Comparison of ENCODE assay signal across 16 mouse cellular contexts in the genomic region with DNA sequence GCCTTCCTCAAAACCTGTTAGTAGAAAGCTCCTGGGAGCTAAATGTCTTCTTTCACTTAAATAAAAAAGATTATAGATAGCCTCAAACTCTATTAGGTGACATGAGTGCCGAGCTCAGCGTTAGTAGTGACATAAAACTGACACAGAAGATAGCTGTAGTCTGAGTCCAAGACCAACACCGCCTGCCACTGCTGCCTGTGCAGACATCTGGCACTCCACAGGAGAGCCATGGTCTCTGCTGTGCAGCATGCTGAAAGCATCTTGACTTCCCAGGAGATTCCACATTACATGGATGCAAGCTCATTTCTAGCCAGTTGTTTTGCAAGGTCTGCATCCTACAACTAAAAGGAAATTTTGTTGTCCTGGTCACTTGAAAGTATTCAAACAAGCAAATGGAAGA.
"Had no signal": no experiment of that assay in that cellular context is flagged by ENCODE, and none has a peak within 500 bp of the region (broad histone marks: within the 10 kb centered on the region; RNA-seq: fewer than 3 reads in every experiment).

No protein-coding gene starts in this region.

- H3K27ac ChIP-seq: layer of hippocampus, adult 2 months; limb, embryonic 10.5 days; liver, embryonic 15.5 days; midbrain, embryonic 10.5 days; neural tube, embryonic 15.5 days; stomach, postnatal 0 days had no signal

- H3K4me3 ChIP-seq: layer of hippocampus, adult 2 months; limb, embryonic 10.5 days; liver, embryonic 15.5 days; midbrain, embryonic 10.5 days; myocyte; neural tube, embryonic 15.5 days had no signal

- H3K4me1 ChIP-seq: limb, embryonic 10.5 days; liver, embryonic 15.5 days; midbrain, embryonic 10.5 days; neural tube, embryonic 15.5 days had no signal

- DNase-seq: kidney, postnatal 10 days; kidney, postnatal 4 days; lung, embryonic 14.5 days; lung, postnatal 10 days; lung, postnatal 4 days; right cerebral cortex, adult 18-20 months; right cerebral cortex, postnatal 25 days; thymus, postnatal 4 days had no signal

- H3K9me3 ChIP-seq: limb, embryonic 10.5 days; liver, embryonic 15.5 days; midbrain, embryonic 10.5 days; neural tube, embryonic 15.5 days had no signal

- H3K9ac ChIP-seq: liver, embryonic 15.5 days; lung, embryonic 14.5 days; neural tube, embryonic 15.5 days had no signal

- H3K27me3 ChIP-seq: liver, embryonic 15.5 days; neural tube, embryonic 15.5 days had no signal

- H3K4me2 ChIP-seq: liver, embryonic 11.5 days; liver, embryonic 15.5 days; lung, embryonic 14.5 days; neural tube, embryonic 15.5 days had no signal
